Mouse (Mus musculus) small intestine, adult 2 months (tissue): ENCODE results near the gene Selenov. TPM values are rescaled to one million over a fixed set of nuclear protein-coding genes. Genes with fewer than 3 reads are reported as not detected.
"Not testable (repeated sequence)": the region's sequence is repeated elsewhere in the genome, so short reads cannot be mapped to it uniquely, and the experiment has no call there.

ENCODE experiments used
- H3K27ac ChIP-seq: fragments of 200-500 bp; 2 replicates; pipeline ENCODE4 v1.5.1; 2012; ENCODE audit warnings: low read depth, low read length, control low read depth, inconsistent platforms; ENCODE audit not compliant: insufficient read depth
- H3K27me3 ChIP-seq: fragments of 200-500 bp; 2 replicates; pipeline ENCODE4 v1.6.1; 2012; ENCODE audit warnings: mild to moderate bottlenecking, moderate library complexity, low read length, inconsistent platforms; ENCODE audit not compliant: control insufficient read depth, insufficient read depth
- H3K36me3 ChIP-seq: fragments of 200-500 bp; 2 replicates; pipeline ENCODE4 v1.6.1; 2012; ENCODE audit warnings: mild to moderate bottlenecking, low read length, control low read depth, inconsistent platforms; ENCODE audit not compliant: control insufficient read depth, insufficient read depth
- H3K4me1 ChIP-seq: fragments of 200-500 bp; 2 replicates; pipeline ENCODE4 v1.6.1; 2012; ENCODE audit warnings: low read length, inconsistent platforms, mixed read lengths; ENCODE audit not compliant: control insufficient read depth, insufficient read depth, insufficient read length
- H3K4me3 ChIP-seq: fragments of 200-500 bp; 2 replicates; pipeline ENCODE4 v1.5.1; 2012; ENCODE audit warnings: low read depth, mild to moderate bottlenecking, control low read depth, inconsistent platforms, low read length, moderate library complexity
- CTCF ChIP-seq: fragments of 200-500 bp; IDR thresholded peaks from 2 replicates; pipeline ENCODE4 v1.5.1; 2012; ENCODE audit warnings: low read depth, mild to moderate bottlenecking, control low read depth, inconsistent platforms, low read length, moderate library complexity, mixed read lengths; ENCODE audit not compliant: insufficient replicate concordance, insufficient read length; ENCODE audit errors: extremely low read depth
- POLR2A ChIP-seq: fragments of 200-500 bp; IDR thresholded peaks from 2 replicates; pipeline ENCODE4 v1.6.1; 2012; ENCODE audit warnings: low read depth, mild to moderate bottlenecking, control low read depth, inconsistent platforms, low read length, moderate library complexity
- WGBS: fragments of 180-500 bp; shearing (Covaris S2); methylation state at CpG from one replicate; pipeline ENCODE4 v1.1.7; 2018; 5-methylcytosine and 5-hydroxymethylcytosine counted together
- polyA plus RNA-seq: library from polyadenylated mRNA; depleted of rRNA; stranded (reverse); fragments of >200 nt; gene quantifications from 2 replicates; pipeline ENCODE4 v1.2.3, GENCODE M21; 2012; rRNA removed

The Selenov gene
- polyA plus RNA-seq, 1 experiment: not detected

- Histone ChIP-seq H3K4me1 (no peaks in the 10 kb centered on the region), H3K4me3 (no peak overlapping the region), H3K27me3 (no peaks in the 10 kb centered on the region), H3K36me3 (no peaks in the 10 kb centered on the region), H3K27ac (no peak overlapping the region)
- 87% methylated on average over 3 of the region's 3 CpGs for WGBS
- TF ChIP-seq POLR2A (no peak), CTCF (no peak)
Measured at GRCm38 (mm10) chr7:28248957-28249356, 42.0 kb downstream of the Selenov start.

- not testable (repeated sequence) for H3K4me3 ChIP-seq, H3K36me3 ChIP-seq, H3K27ac ChIP-seq, H3K4me1 ChIP-seq, H3K27me3 ChIP-seq
- WGBS: 66% methylated on average over 2 of the region's 2 CpGs
Measured at GRCm38 (mm10) chr7:28243943-28244342, 47.0 kb downstream of the Selenov start.

Other genes with a start within 250 kb of the Selenov start
- gene Psmc4, start 241.1 kb downstream of the Selenov start, polyA plus RNA-seq: 51.2 and 74.1 TPM in 2 replicates
- 1,238 and 3,973 TPM in 2 replicates for gene Fcgbp, start 219.9 kb downstream of the Selenov start, polyA plus RNA-seq
- 0.01 and 0.57 TPM in 2 replicates for gene 9530053A07Rik, start 161.7 kb downstream of the Selenov start, polyA plus RNA-seq
- 15.7 and 26.6 TPM in 2 replicates for gene Fbl, start 121.5 kb downstream of the Selenov start, polyA plus RNA-seq
- gene Dyrk1b, start 111.7 kb downstream of the Selenov start, polyA plus RNA-seq: 19.0 and 58.6 TPM in 2 replicates
- gene Eid2, start 23.3 kb downstream of the Selenov start, polyA plus RNA-seq: 1.1 and 2.3 TPM in 2 replicates
- 3.9 and 5.8 TPM in 2 replicates for gene Eid2b, start 13.4 kb downstream of the Selenov start, polyA plus RNA-seq
- gene Dll3, start 11.1 kb upstream of the Selenov start, polyA plus RNA-seq: 0.44 and 2.4 TPM in 2 replicates
- 37.3 and 62.7 TPM in 2 replicates for gene Timm50, start 20.9 kb upstream of the Selenov start, polyA plus RNA-seq
- gene Supt5, start 47.6 kb upstream of the Selenov start, polyA plus RNA-seq: 58.8 and 104 TPM in 2 replicates
- gene Rps16, start 59.5 kb upstream of the Selenov start, polyA plus RNA-seq: 877 and 996 TPM in 2 replicates
- 22.9 and 58.2 TPM in 2 replicates for gene Plekhg2, start 81.4 kb upstream of the Selenov start, polyA plus RNA-seq
- gene Zfp36, start 89.1 kb upstream of the Selenov start, polyA plus RNA-seq: 85.4 and 196 TPM in 2 replicates
- gene Med29, start 101.5 kb upstream of the Selenov start, polyA plus RNA-seq: 36.5 and 58.0 TPM in 2 replicates
- gene Paf1, start 101.8 kb upstream of the Selenov start, polyA plus RNA-seq: 27.6 and 67.1 TPM in 2 replicates
- gene Gmfg, start 146.3 kb upstream of the Selenov start, polyA plus RNA-seq: 5.6 and 7.0 TPM in 2 replicates
- gene Lrfn1, start 160.8 kb upstream of the Selenov start, polyA plus RNA-seq: 0.91 and 1.4 TPM in 2 replicates
- gene Ifnl2, start 219.3 kb upstream of the Selenov start, polyA plus RNA-seq: not detected in 2 replicates
- gene Ifnl3, start 231.7 kb upstream of the Selenov start, polyA plus RNA-seq: not detected in 2 replicates
- 32.7 and 16,759 TPM in 2 replicates for gene Sycn, start 249.7 kb upstream of the Selenov start, polyA plus RNA-seq